Mouse (Mus musculus): ENCODE data around the gene S100a2. TPM values are rescaled to one million over a fixed set of nuclear protein-coding genes. Genes with fewer than 3 reads are reported as not detected.

S100a2 gene
- total RNA-seq, 1 experiment from 2014 or later = not detected

Other genes starting within 250 kb of the S100a2 start
- gene Slc27a3, start 200.3 kb upstream of the S100a2 start, total RNA-seq (2017) = 0.35 and 2.7 TPM in 2 replicates
- gene Ints3, start 156.6 kb upstream of the S100a2 start, total RNA-seq (2017) = 17.3 and 23.2 TPM in 2 replicates
- gene Npr1, start 124.4 kb upstream of the S100a2 start, total RNA-seq (2017) = 0.12 TPM in 1 of 2 replicates, not detected in the other
- 64.5 and 67.2 TPM in 2 replicates for gene Ilf2, start 114.1 kb upstream of the S100a2 start, total RNA-seq (2017)
- 41.6 and 45.4 TPM in 2 replicates for gene Snapin, start 99.2 kb upstream of the S100a2 start, total RNA-seq (2017)
- gene Chtop, start 80.7 kb upstream of the S100a2 start, total RNA-seq (2017) = 101 and 106 TPM in 2 replicates
- 11.2 and 13.0 TPM in 2 replicates for gene S100a1, start 75.9 kb upstream of the S100a2 start, total RNA-seq (2017)
- 35.1 and 41.4 TPM in 2 replicates for gene S100a13, start 75.8 kb upstream of the S100a2 start, total RNA-seq (2017)
- 1.6 and 2.0 TPM in 2 replicates for gene S100a14, start 63.4 kb upstream of the S100a2 start, total RNA-seq (2017)
- gene S100a16, start 53.0 kb upstream of the S100a2 start, total RNA-seq (2017) = not detected in 2 replicates
- gene S100a3, start 29.7 kb upstream of the S100a2 start, total RNA-seq (2017) = 1.4 and 2.3 TPM in 2 replicates
- not detected in 2 replicates for gene Gm42674, start 11.7 kb downstream of the S100a2 start, total RNA-seq (2017)
- 88.4 and 95.9 TPM in 2 replicates for gene S100a4, start 13.5 kb downstream of the S100a2 start, total RNA-seq (2017)
- not detected in 2 replicates for gene S100a5, start 18.3 kb downstream of the S100a2 start, total RNA-seq (2017)
- gene S100a6, start 22.6 kb downstream of the S100a2 start, total RNA-seq (2017) = 1,146 and 1,580 TPM in 2 replicates
- 0.81 and 1.1 TPM in 2 replicates for gene S100a7a, start 63.8 kb downstream of the S100a2 start, total RNA-seq (2017)
- 8,742 and 9,143 TPM in 2 replicates for gene S100a8, start 78.7 kb downstream of the S100a2 start, total RNA-seq (2017)
- gene S100a9, start 105.5 kb downstream of the S100a2 start, total RNA-seq (2017) = 13,076 and 15,649 TPM in 2 replicates
- gene Pglyrp4, start 136.7 kb downstream of the S100a2 start, total RNA-seq (2017) = 5.4 and 6.2 TPM in 2 replicates
- gene Gm5849, start 187.6 kb downstream of the S100a2 start, total RNA-seq (2017) = not detected in 2 replicates

Measured in neutrophil, adult 5-6 weeks (primary cell).